Mouse (Mus musculus) heart, embryonic 16.5 days (tissue): ENCODE data around the gene Gm44503. TPM values are rescaled to one million over a fixed set of nuclear protein-coding genes. Genes with fewer than 3 reads are reported as not detected.

ENCODE experiments used
- ATAC-seq: fragments of 200-750 bp; cut with Nextera tagmentation; replicated peaks from 2 replicates; pipeline ENCODE4 v1.8.0; 2017; ENCODE audit warnings: moderate number of reproducible peaks; ENCODE audit not compliant: insufficient read depth, low FRiP score; ENCODE audit errors: extremely low read depth
- H3K27ac ChIP-seq: fragments of 300-500 bp; sonication (generic); 2 replicates; pipeline ENCODE4 v1.5.1; 2014; ENCODE audit warnings: mild to moderate bottlenecking, low read length, control low read depth, moderate library complexity
- H3K27me3 ChIP-seq: fragments of 300-500 bp; sonication (generic); 2 replicates; pipeline ENCODE4 v1.6.1; 2014; ENCODE audit warnings: low read length, mixed read lengths; ENCODE audit not compliant: control insufficient read depth, insufficient read depth
- H3K36me3 ChIP-seq: fragments of 300-500 bp; sonication (generic); 2 replicates; pipeline ENCODE4 v1.6.1; 2014; ENCODE audit not compliant: control insufficient read depth, insufficient read depth
- H3K4me1 ChIP-seq: fragments of 300-500 bp; sonication (generic); 2 replicates; pipeline ENCODE4 v1.6.1; 2014; ENCODE audit warnings: low read length, mixed read lengths; ENCODE audit not compliant: control insufficient read depth, insufficient read depth
- H3K4me2 ChIP-seq: fragments of 300-500 bp; sonication (generic); 2 replicates; pipeline ENCODE4 v1.6.1; 2014; ENCODE audit warnings: low read depth, mild to moderate bottlenecking, control low read depth, low read length
- H3K4me3 ChIP-seq: fragments of 300-500 bp; sonication (generic); 2 replicates; pipeline ENCODE4 v1.5.1; 2014; ENCODE audit warnings: mild to moderate bottlenecking, control low read depth, low read length
- H3K9ac ChIP-seq: fragments of 300-500 bp; sonication (generic); 2 replicates; pipeline ENCODE4 v1.6.1; 2014; ENCODE audit warnings: low read length, control low read depth
- H3K9me3 ChIP-seq: fragments of 300-500 bp; sonication (generic); replicated peaks from 2 replicates; pipeline ENCODE4 v1.6.1; 2016; ENCODE audit warnings: low read length; ENCODE audit not compliant: control insufficient read depth
- WGBS: fragments of 180-500 bp; shearing (Covaris S2); extraction: QIAGEN DNeasy Blood & Tissue Kit; methylation state at CpG from one replicate; pipeline ENCODE4 v1.1.7; 2014; 5-methylcytosine and 5-hydroxymethylcytosine counted together
- polyA plus RNA-seq: library from polyadenylated mRNA; unstranded; fragments of >200 nt; fragmentation: Nextera tagmentation; extraction: Ambion mirVana; gene quantifications from 2 replicates; pipeline ENCODE4 v1.2.1, GENCODE M21; 2015

The Gm44503 gene
- polyA plus RNA-seq, 1 experiment from 2014 or later = not detected

DNA sequence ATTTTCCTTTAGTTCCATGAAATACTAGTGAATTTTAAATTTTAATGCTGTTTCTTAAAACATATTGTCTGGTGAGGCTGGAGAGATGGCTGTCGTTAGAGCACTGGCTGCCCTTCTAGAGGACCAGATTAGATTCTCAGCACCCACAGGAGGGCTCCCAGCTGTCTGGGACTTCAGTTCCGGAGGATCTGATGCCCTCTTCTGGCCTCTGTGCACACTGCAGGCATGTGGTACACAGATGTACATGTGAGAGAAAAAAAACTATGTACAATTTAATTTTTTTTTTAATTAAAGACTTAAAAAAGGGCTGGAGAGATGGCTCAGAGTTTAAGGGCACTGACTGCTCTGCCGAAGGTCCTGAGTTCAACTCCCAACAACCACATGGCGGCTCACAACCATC, 23.3 kb upstream of the Gm44503 start:
- H3K4me1 ChIP-seq = no peaks in the 10 kb centered on the region
- 81% methylated on average over 4 of the region's 4 CpGs for WGBS

DNA sequence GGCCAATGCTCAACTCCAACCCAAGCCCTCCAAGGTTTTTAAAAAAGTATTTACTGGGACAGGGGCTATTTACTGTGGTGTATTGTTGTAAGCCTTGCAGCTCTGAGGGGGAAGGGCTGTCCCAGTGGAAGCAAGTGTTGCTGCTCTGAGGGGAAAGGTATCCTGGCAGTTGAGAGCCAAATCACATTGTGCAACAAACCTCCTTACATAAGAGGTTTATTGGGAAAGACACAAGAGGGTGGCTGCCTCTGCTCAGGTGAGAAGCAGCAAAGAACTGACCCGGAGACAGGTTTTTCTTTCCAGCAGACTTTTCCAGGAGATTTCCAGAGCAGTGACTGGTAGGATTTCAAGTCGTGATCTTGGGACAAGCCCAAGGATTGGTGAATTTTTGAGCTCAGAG, 22.4 kb upstream of the Gm44503 start:
- Histone ChIP-seq H3K4me1 (no peaks in the 10 kb centered on the region), H3K4me3 (no peak overlapping the region), H3K9me3 (no peaks in the 10 kb centered on the region; the same call in 1 of the 2 replicates), H3K27me3 (no peaks in the 10 kb centered on the region), H3K4me2 (no peak overlapping the region), H3K36me3 (no peaks in the 10 kb centered on the region), H3K9ac (no peak overlapping the region), H3K27ac (no peak overlapping the region)
- ATAC-seq = no peak
- WGBS = 62% methylated on average over 2 of the region's 2 CpGs

More for the DNA sequence above, 23.3 kb upstream of the Gm44503 start:
- Histone ChIP-seq H3K4me3 (no peak overlapping the region), H3K27ac (no peak overlapping the region), H3K9me3 (no peaks in the 10 kb centered on the region; the same call in 1 of the 2 replicates), H3K9ac (no peak overlapping the region), H3K27me3 (no peaks in the 10 kb centered on the region), H3K36me3 (no peaks in the 10 kb centered on the region), H3K4me2 (no peak overlapping the region)
- no peak for ATAC-seq

DNA sequence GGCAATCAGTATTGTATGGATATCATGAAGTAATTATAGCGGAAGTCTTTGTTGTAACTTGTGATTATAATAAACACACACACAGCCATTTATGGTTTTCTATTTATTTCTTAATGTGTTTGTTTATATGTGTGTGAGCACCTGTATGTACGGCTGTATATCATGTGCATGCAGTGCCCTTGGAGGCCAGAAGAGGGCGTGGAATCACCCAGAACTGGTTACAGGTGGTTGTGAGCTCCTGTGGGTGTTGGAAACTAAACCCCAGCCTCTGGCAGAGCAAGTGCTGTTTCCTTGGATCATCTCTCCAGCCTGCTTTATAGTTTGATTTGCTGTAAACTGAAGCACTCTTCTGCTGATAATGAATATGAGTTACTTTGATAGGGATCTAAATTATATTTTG, 15.2 kb upstream of the Gm44503 start:
- Histone ChIP-seq H3K36me3 (peaks cover 18% of the 10 kb centered on the region), H3K9ac (no peak overlapping the region), H3K4me2 (no peak overlapping the region), H3K27me3 (no peaks in the 10 kb centered on the region), H3K4me1 (no peaks in the 10 kb centered on the region), H3K27ac (no peak overlapping the region), H3K4me3 (no peak overlapping the region), H3K9me3 (peaks cover 5% of the 10 kb centered on the region; the same call in 1 of the 2 replicates)
- WGBS = 61% methylated on average over 3 of the region's 3 CpGs
- ATAC-seq = no peak

DNA sequence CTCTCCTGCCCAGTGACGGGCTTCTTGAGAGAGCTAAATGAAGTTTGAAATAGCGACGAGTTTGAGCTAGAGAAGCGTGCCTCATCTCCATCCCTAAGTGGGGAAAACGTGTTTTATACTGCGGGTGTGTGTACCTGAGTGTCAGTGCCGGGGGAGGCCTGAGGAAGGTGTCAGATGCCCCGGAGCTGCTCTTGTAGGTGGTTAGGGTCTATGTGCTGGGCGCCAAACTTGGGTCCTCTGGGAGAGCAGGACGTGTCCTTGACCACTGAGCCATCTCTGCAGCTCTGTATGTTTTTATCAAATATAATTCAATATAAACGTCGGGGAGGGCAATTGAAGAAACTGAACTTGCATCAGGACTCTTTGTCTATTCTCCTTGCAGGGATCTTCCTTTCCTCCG, 14.4 kb upstream of the Gm44503 start:
- Histone ChIP-seq H3K4me1 (no peaks in the 10 kb centered on the region), H3K27me3 (no peaks in the 10 kb centered on the region), H3K9ac (no peak overlapping the region), H3K27ac (no peak overlapping the region), H3K4me2 (no peak overlapping the region), H3K36me3 (peaks cover 18% of the 10 kb centered on the region), H3K9me3 (peaks cover 5% of the 10 kb centered on the region; the same call in 1 of the 2 replicates), H3K4me3 (no peak overlapping the region)
- WGBS = 86% methylated on average over 13 of the region's 13 CpGs
- no peak for ATAC-seq

DNA sequence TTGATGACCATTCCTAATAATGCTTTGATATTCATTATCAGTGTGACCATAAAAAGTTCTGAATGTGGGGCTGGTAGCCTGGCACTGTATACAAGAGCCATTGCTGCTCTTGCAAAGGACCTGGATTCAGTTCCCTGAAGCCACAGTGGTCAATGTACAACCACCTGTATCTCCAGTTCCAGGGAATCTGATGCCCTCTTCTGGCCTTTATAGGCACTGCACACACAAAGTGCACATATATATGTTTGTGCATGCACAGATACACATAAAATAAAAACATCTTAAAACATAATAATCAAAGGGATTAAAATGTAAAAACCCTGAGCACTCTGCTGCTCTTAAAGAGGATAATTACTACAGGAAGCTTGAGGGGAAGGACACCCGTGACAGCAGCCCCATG, 11.6 kb upstream of the Gm44503 start:
- Histone ChIP-seq H3K4me2 (no peak overlapping the region), H3K4me1 (no peaks in the 10 kb centered on the region), H3K9me3 (peaks cover 5% of the 10 kb centered on the region; the same call in 1 of the 2 replicates), H3K27me3 (no peaks in the 10 kb centered on the region), H3K9ac (no peak overlapping the region), H3K4me3 (no peak overlapping the region), H3K36me3 (peaks cover 18% of the 10 kb centered on the region), H3K27ac (no peak overlapping the region)
- 95% methylated on average over 1 of the region's 1 CpGs for WGBS
- ATAC-seq = no peak

DNA sequence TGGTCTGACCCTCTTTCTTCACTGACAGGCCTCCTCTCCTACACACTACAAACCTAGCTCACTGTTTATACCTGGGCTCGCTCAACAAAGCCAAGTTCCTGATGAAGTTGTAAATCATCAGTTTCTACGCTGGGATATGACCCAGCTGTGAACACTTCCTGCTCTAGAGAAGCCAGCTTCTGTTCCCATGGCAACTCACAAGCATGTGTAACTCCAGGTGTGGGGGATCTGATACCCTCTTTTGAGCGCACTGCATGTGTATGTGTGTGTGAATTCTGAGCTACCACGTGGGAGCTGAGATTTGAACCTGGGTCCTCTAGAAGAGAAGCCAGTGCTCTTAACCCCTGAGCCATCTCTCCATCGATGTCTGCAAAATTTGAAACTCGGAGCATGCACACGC, 9.1 kb upstream of the Gm44503 start:
- no peak for ATAC-seq
- H3K9ac ChIP-seq = no peak overlapping the region
- no peaks in the 10 kb centered on the region for H3K27me3 ChIP-seq
- H3K4me1 ChIP-seq = no peaks in the 10 kb centered on the region
- H3K4me2 ChIP-seq = no peak overlapping the region
- no peak overlapping the region for H3K27ac ChIP-seq
- H3K36me3 ChIP-seq = peaks cover 15% of the 10 kb centered on the region
- peaks cover 5% of the 10 kb centered on the region; the same call in 1 of the 2 replicates for H3K9me3 ChIP-seq
- no peak overlapping the region for H3K4me3 ChIP-seq
- whole genome bisulfite sequencing = 66% methylated on average over 7 of the region's 7 CpGs

DNA sequence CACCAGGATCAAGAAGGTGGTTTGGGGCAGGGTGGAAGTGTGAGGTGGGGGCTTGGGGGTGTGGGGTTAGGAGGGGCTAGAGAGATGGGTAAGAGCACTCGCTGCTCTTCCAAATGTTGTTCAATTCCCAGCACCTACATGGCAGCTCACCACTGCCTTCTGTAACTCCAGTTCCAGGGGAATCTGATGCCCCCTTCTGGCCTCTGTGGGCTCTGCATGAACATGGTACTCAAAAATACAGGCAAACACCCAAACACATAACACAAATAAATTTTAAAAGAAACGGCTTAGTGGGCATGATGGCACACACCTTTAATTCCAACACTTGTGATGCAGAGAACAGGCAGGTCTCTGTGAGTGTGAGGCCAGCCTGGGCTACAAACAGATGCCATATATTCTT, 3.9 kb upstream of the Gm44503 start:
- Histone ChIP-seq H3K27me3 (no peaks in the 10 kb centered on the region), H3K9me3 (no peaks in the 10 kb centered on the region), H3K27ac (no peak overlapping the region), H3K4me3 (no peak overlapping the region), H3K36me3 (no peaks in the 10 kb centered on the region), H3K4me1 (no peaks in the 10 kb centered on the region), H3K9ac (no peak overlapping the region), H3K4me2 (no peak overlapping the region)
- 45% methylated on average over 2 of the region's 2 CpGs for WGBS
- no peak for ATAC-seq

DNA sequence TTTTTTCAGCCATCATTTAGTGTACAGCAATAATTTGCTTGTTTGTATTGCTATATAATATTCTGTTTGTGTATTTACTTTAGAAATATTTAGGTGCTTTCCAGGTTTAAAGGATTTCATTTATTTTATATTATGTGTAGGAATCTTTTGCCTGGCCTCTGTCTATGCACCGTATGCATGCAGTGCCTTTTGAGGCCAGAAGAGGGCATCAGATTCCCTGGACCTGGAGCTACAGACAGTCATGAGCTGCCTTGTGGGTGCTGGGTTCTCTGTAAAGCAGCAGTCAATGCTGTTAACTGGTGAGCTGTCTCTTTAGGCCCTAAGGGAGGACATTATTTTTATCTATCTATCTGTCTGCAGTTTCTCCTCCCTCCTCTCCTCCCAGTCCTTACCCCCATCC, 3.1 kb upstream of the Gm44503 start:
- Histone ChIP-seq H3K9ac (no peak overlapping the region), H3K36me3 (no peaks in the 10 kb centered on the region), H3K4me2 (no peak overlapping the region), H3K4me1 (no peaks in the 10 kb centered on the region), H3K9me3 (no peaks in the 10 kb centered on the region), H3K27me3 (no peaks in the 10 kb centered on the region), H3K27ac (no peak overlapping the region), H3K4me3 (no peak overlapping the region)
- ATAC-seq = no peak
- 22% methylated on average over 1 of the region's 1 CpGs for WGBS

DNA sequence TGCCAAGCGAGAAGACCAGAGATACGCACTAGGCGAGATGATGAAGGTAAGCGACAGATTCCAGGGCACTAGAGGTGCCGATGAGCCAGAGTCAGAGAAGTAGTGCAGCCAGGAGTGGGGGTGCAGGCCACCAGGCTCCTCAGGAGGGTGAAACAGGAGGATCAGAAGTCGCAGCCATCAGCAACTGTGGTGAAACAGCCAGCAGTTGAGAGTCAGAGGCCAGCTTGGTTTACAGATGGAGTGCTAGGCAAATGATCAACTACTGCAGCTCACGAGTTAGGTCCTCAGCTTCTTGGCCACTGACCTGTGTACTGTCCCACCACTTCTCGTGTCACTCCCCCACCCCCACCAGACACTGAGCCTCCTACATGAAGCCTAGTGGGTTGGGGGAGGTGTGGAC, 2.7 kb downstream of the Gm44503 start:
- H3K9ac ChIP-seq = no peak overlapping the region
- no peaks in the 10 kb centered on the region for H3K9me3 ChIP-seq
- H3K27me3 ChIP-seq = no peaks in the 10 kb centered on the region
- no peak overlapping the region for H3K4me3 ChIP-seq
- H3K4me1 ChIP-seq = no peaks in the 10 kb centered on the region
- H3K4me2 ChIP-seq = no peak overlapping the region
- 57% methylated on average over 8 of the region's 8 CpGs for WGBS
- H3K27ac ChIP-seq = no peak overlapping the region
- no peak for ATAC-seq
- no peaks in the 10 kb centered on the region for H3K36me3 ChIP-seq

DNA sequence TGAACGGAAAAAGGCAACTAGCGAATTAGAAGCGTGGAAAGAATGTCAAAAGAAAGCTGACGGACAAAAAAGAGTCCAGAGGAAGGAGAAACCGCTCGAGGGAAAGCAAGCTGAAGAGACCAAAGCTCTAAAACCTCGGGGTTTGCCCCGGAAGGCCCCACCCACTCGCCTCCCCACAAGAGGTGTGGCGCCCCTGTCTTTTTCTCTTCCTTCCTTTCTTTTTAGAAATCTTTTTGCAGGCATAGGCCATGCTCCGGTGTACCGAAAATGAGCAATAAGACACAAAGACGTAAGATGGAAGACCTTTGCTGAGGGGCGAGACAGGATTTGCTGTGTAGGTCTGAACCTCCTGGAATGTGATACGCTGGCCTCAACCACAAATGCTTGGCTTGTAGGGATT, 3.3 kb downstream of the Gm44503 start:
- H3K36me3 ChIP-seq = no peaks in the 10 kb centered on the region
- no peak for ATAC-seq
- H3K4me1 ChIP-seq = no peaks in the 10 kb centered on the region
- H3K4me3 ChIP-seq = no peak overlapping the region
- 72% methylated on average over 15 of the region's 15 CpGs for WGBS
- no peaks in the 10 kb centered on the region for H3K9me3 ChIP-seq
- H3K9ac ChIP-seq = no peak overlapping the region
- H3K27me3 ChIP-seq = no peaks in the 10 kb centered on the region
- no peak overlapping the region for H3K27ac ChIP-seq
- H3K4me2 ChIP-seq = no peak overlapping the region
